Mouse (Mus musculus) liver, adult 2 months (tissue): Measurements from ENCODE around the gene Far1. TPM values are rescaled to one million over a fixed set of nuclear protein-coding genes. Genes with fewer than 3 reads are reported as not detected.

ENCODE experiments used
- DNase-seq: peaks from one replicate; pipeline ENCODE4 v3.0.0-alpha.2; 2011; ENCODE audit warnings: low read depth, low spot score; ENCODE audit errors: extremely low read depth
- H3K27ac ChIP-seq: fragments of 200-500 bp; replicated peaks from 2 replicates; pipeline ENCODE4 v1.5.1; 2012; ENCODE audit warnings: low read depth, mild to moderate bottlenecking, control low read depth, inconsistent platforms, low read length; ENCODE audit not compliant: insufficient read depth
- H3K27me3 ChIP-seq: fragments of 200-500 bp; 2 replicates; pipeline ENCODE4 v1.6.1; 2012; ENCODE audit warnings: mild to moderate bottlenecking, moderate library complexity, low read length, inconsistent platforms; ENCODE audit not compliant: control insufficient read depth, insufficient read depth
- H3K36me3 ChIP-seq: fragments of 200-500 bp; 2 replicates; pipeline ENCODE4 v1.6.1; 2012; ENCODE audit warnings: low read length, inconsistent platforms; ENCODE audit not compliant: control insufficient read depth, insufficient read depth
- H3K4me1 ChIP-seq: fragments of 200-500 bp; 2 replicates; pipeline ENCODE4 v1.6.1; 2011; ENCODE audit warnings: low read length; ENCODE audit not compliant: control insufficient read depth, insufficient read depth
- H3K4me3 ChIP-seq: fragments of 200-500 bp; 2 replicates; pipeline ENCODE4 v1.5.1; 2011; ENCODE audit warnings: low read depth, mild to moderate bottlenecking, control low read depth, low read length, moderate library complexity; ENCODE audit not compliant: insufficient read depth
- H3K79me2 ChIP-seq: fragments of 200-500 bp; 2 replicates; pipeline ENCODE4 v1.6.1; 2012; ENCODE audit warnings: inconsistent platforms, mild to moderate bottlenecking, low read length, moderate library complexity; ENCODE audit not compliant: control insufficient read depth, insufficient read depth
- H3K9ac ChIP-seq: fragments of 200-500 bp; 2 replicates; pipeline ENCODE4 v1.6.1; 2012; ENCODE audit warnings: low read depth, mild to moderate bottlenecking, control low read depth, inconsistent platforms, low read length
- CTCF ChIP-seq: fragments of 200-500 bp; IDR thresholded peaks from 2 replicates; pipeline ENCODE4 v1.5.1; 2011; ENCODE audit warnings: low read depth, low read length, control low read depth
- POLR2A ChIP-seq: fragments of 200-500 bp; IDR thresholded peaks from 2 replicates; pipeline ENCODE4 v1.6.1; 2011; ENCODE audit warnings: low read length, control low read depth; ENCODE audit not compliant: insufficient read depth; ENCODE audit errors: extremely low read depth
- WGBS: fragments of 180-500 bp; shearing (Covaris S2); methylation state at CpG from one replicate; pipeline ENCODE4 v1.1.7; 2018; 5-methylcytosine and 5-hydroxymethylcytosine counted together
- polyA plus RNA-seq: library from polyadenylated mRNA; depleted of rRNA; stranded (reverse); fragments of >200 nt; gene quantifications from 2 replicates; pipeline ENCODE4 v1.2.3, GENCODE M21; 2012
- total RNA-seq: library from RNA; depleted of rRNA; stranded (reverse); fragments of >200 nt; gene quantifications from 2 replicates; pipeline ENCODE4 v1.2.3, GENCODE M21; 2014

The Far1 gene
- total and polyA plus RNA-seq, 2 experiments, result 0.73 to 6.8 TPM

- Histone ChIP-seq H3K9ac (no peak overlapping the region), H3K79me2 (no peaks in the 10 kb centered on the region), H3K27ac (no peak overlapping the region), H3K36me3 (no peaks in the 10 kb centered on the region), H3K4me1 (no peaks in the 10 kb centered on the region), H3K4me3 (no peak overlapping the region), H3K27me3 (no peaks in the 10 kb centered on the region)
- TF ChIP-seq POLR2A (no peak), CTCF (no peak)
- WGBS, result 63% methylated on average over 1 of the region's 1 CpGs
- no peak for DNase-seq
Measured at GRCm38 (mm10) chr7:113543158-113543557, 29.5 kb downstream of the Far1 start.

- no peaks in the 10 kb centered on the region for H3K4me1 ChIP-seq
- no peaks in the 10 kb centered on the region for H3K79me2 ChIP-seq
- no peak for DNase-seq
- no peaks in the 10 kb centered on the region for H3K36me3 ChIP-seq
- H3K27me3 ChIP-seq, result no peaks in the 10 kb centered on the region
- H3K27ac ChIP-seq, result no peak overlapping the region
- no peak for TF ChIP-seq POLR2A
- TF ChIP-seq CTCF, result no peak
- no peak overlapping the region for H3K4me3 ChIP-seq
- no peak overlapping the region for H3K9ac ChIP-seq
Measured at GRCm38 (mm10) chr7:113551742-113552463, 38.3 kb downstream of the Far1 start.

GRCm38 (mm10) chr7:113552508-113552907 lies 38.9 kb downstream of the Far1 start:
- no peaks in the 10 kb centered on the region for H3K36me3 ChIP-seq
- no peak overlapping the region for H3K27ac ChIP-seq
- H3K27me3 ChIP-seq, result no peaks in the 10 kb centered on the region
- WGBS, result 88% methylated on average over 2 of the region's 2 CpGs
- H3K4me3 ChIP-seq, result no peak overlapping the region
- H3K9ac ChIP-seq, result no peak overlapping the region
- H3K79me2 ChIP-seq, result no peaks in the 10 kb centered on the region
- no peak for DNase-seq
- H3K4me1 ChIP-seq, result no peaks in the 10 kb centered on the region
- TF ChIP-seq CTCF (no peak), POLR2A (no peak)

GRCm38 (mm10) chr7:113556138-113556537 lies 42.5 kb downstream of the Far1 start:
- TF ChIP-seq POLR2A (no peak), CTCF (no peak)
- no peak overlapping the region for H3K27ac ChIP-seq
- no peak for DNase-seq
- no peaks in the 10 kb centered on the region for H3K4me1 ChIP-seq
- H3K27me3 ChIP-seq, result no peaks in the 10 kb centered on the region
- 74% methylated on average over 1 of the region's 1 CpGs for WGBS
- H3K9ac ChIP-seq, result no peak overlapping the region
- H3K79me2 ChIP-seq, result no peaks in the 10 kb centered on the region
- no peak overlapping the region for H3K4me3 ChIP-seq
- H3K36me3 ChIP-seq, result no peaks in the 10 kb centered on the region

- DNase-seq, result no peak
- Histone ChIP-seq H3K4me3 (no peak overlapping the region), H3K36me3 (no peaks in the 10 kb centered on the region), H3K9ac (no peak overlapping the region), H3K4me1 (no peaks in the 10 kb centered on the region), H3K27me3 (no peaks in the 10 kb centered on the region), H3K27ac (no peak overlapping the region), H3K79me2 (no peaks in the 10 kb centered on the region)
- no peak for TF ChIP-seq POLR2A
- no peak for TF ChIP-seq CTCF
- WGBS, result 72% methylated on average over 1 of the region's 1 CpGs
Measured at GRCm38 (mm10) chr7:113566892-113567291, 53.3 kb downstream of the Far1 start.

GRCm38 (mm10) chr7:113571121-113571520 lies 57.5 kb downstream of the Far1 start:
- H3K27me3 ChIP-seq, result no peaks in the 10 kb centered on the region
- H3K4me3 ChIP-seq, result no peak overlapping the region
- H3K4me1 ChIP-seq, result no peaks in the 10 kb centered on the region
- H3K79me2 ChIP-seq, result no peaks in the 10 kb centered on the region
- no peaks in the 10 kb centered on the region for H3K36me3 ChIP-seq
- no peak overlapping the region for H3K27ac ChIP-seq
- TF ChIP-seq POLR2A (no peak), CTCF (no peak)
- WGBS, result 78% methylated on average over 6 of the region's 6 CpGs
- H3K9ac ChIP-seq, result no peak overlapping the region
- DNase-seq, result no peak
